Mouse (Mus musculus) left cerebral cortex, postnatal 10 days (tissue): ENCODE results near the gene Olr1. TPM values are rescaled to one million over a fixed set of nuclear protein-coding genes. Genes with fewer than 3 reads are reported as not detected.

Experiments used
- total RNA-seq, 2 experiments: library from RNA; stranded (reverse); gene quantifications; 2 replicates each; pipeline ENCODE4 v1.2.3; 2021

Olr1 gene
- total RNA-seq, 2 experiments from 2014 or later, result not detected

Other genes starting within 250 kb of the Olr1 start
- gene Cd69, start 231.7 kb downstream of the Olr1 start, total RNA-seq, result not detected
- gene 4922502D21Rik, start 175.4 kb downstream of the Olr1 start, total RNA-seq, result not detected
- under 1 TPM in 1 of 2 experiments, not detected in 1; 0.28 TPM for gene Clec12a, start 164.5 kb downstream of the Olr1 start, total RNA-seq
- not detected for gene Clec12b, start 121.3 kb downstream of the Olr1 start, total RNA-seq
- gene Clec1b, start 109.9 kb downstream of the Olr1 start, total RNA-seq, result under 1 TPM in 1 of 2 experiments, not detected in 1; 0.43 TPM
- not detected for gene Clec9a, start 98.3 kb downstream of the Olr1 start, total RNA-seq
- gene Clec1a, start 55.2 kb downstream of the Olr1 start, total RNA-seq, result 1 to 10 TPM; 1.5 to 2.6 TPM
- gene Tmem52b, start 5.4 kb upstream of the Olr1 start, total RNA-seq, result not detected
- gene Gabarapl1, start 26.0 kb upstream of the Olr1 start, total RNA-seq, result 100 to 1,000 TPM; 450 to 458 TPM
- gene Klre1, start 70.7 kb upstream of the Olr1 start, total RNA-seq, result not detected
- gene Klrd1, start 84.6 kb upstream of the Olr1 start, total RNA-seq, result not detected
- not detected for gene Klrk1, start 116.7 kb upstream of the Olr1 start, total RNA-seq
- not detected for gene Klrc3, start 136.2 kb upstream of the Olr1 start, total RNA-seq
- not detected for gene Klrc2, start 153.5 kb upstream of the Olr1 start, total RNA-seq
- not detected for gene Klrc1, start 171.8 kb upstream of the Olr1 start, total RNA-seq
- not detected for gene Klri1, start 210.0 kb upstream of the Olr1 start, total RNA-seq
- gene Klri2, start 233.3 kb upstream of the Olr1 start, total RNA-seq, result under 1 TPM; 0.14 to 0.19 TPM